Mouse (Mus musculus) liver, adult 2 months (tissue): ENCODE data around the gene Ttc37. TPM values are rescaled to one million over a fixed set of nuclear protein-coding genes. Genes with fewer than 3 reads are reported as not detected.

Experiments used
- DNase-seq: peaks from one replicate; pipeline ENCODE4 v3.0.0-alpha.2; 2011; ENCODE audit warnings: low read depth, low spot score; ENCODE audit errors: extremely low read depth
- H3K27ac ChIP-seq: fragments of 200-500 bp; replicated peaks from 2 replicates; pipeline ENCODE4 v1.5.1; 2012; ENCODE audit warnings: low read depth, mild to moderate bottlenecking, control low read depth, inconsistent platforms, low read length; ENCODE audit not compliant: insufficient read depth
- H3K27me3 ChIP-seq: fragments of 200-500 bp; 2 replicates; pipeline ENCODE4 v1.6.1; 2012; ENCODE audit warnings: mild to moderate bottlenecking, moderate library complexity, low read length, inconsistent platforms; ENCODE audit not compliant: control insufficient read depth, insufficient read depth
- H3K36me3 ChIP-seq: fragments of 200-500 bp; 2 replicates; pipeline ENCODE4 v1.6.1; 2012; ENCODE audit warnings: low read length, inconsistent platforms; ENCODE audit not compliant: control insufficient read depth, insufficient read depth
- H3K4me1 ChIP-seq: fragments of 200-500 bp; 2 replicates; pipeline ENCODE4 v1.6.1; 2011; ENCODE audit warnings: low read length; ENCODE audit not compliant: control insufficient read depth, insufficient read depth
- H3K4me3 ChIP-seq: fragments of 200-500 bp; 2 replicates; pipeline ENCODE4 v1.5.1; 2011; ENCODE audit warnings: low read depth, mild to moderate bottlenecking, control low read depth, low read length, moderate library complexity; ENCODE audit not compliant: insufficient read depth
- H3K79me2 ChIP-seq: fragments of 200-500 bp; 2 replicates; pipeline ENCODE4 v1.6.1; 2012; ENCODE audit warnings: inconsistent platforms, mild to moderate bottlenecking, low read length, moderate library complexity; ENCODE audit not compliant: control insufficient read depth, insufficient read depth
- H3K9ac ChIP-seq: fragments of 200-500 bp; 2 replicates; pipeline ENCODE4 v1.6.1; 2012; ENCODE audit warnings: low read depth, mild to moderate bottlenecking, control low read depth, inconsistent platforms, low read length
- CTCF ChIP-seq: fragments of 200-500 bp; IDR thresholded peaks from 2 replicates; pipeline ENCODE4 v1.5.1; 2011; ENCODE audit warnings: low read depth, low read length, control low read depth
- POLR2A ChIP-seq: fragments of 200-500 bp; IDR thresholded peaks from 2 replicates; pipeline ENCODE4 v1.6.1; 2011; ENCODE audit warnings: low read length, control low read depth; ENCODE audit not compliant: insufficient read depth; ENCODE audit errors: extremely low read depth
- WGBS: fragments of 180-500 bp; shearing (Covaris S2); methylation state at CpG from one replicate; pipeline ENCODE4 v1.1.7; 2018; 5-methylcytosine and 5-hydroxymethylcytosine counted together
- polyA plus RNA-seq: library from polyadenylated mRNA; depleted of rRNA; stranded (reverse); fragments of >200 nt; gene quantifications from 2 replicates; pipeline ENCODE4 v1.2.3, GENCODE M21; 2012
- total RNA-seq: library from RNA; depleted of rRNA; stranded (reverse); fragments of >200 nt; gene quantifications from 2 replicates; pipeline ENCODE4 v1.2.3, GENCODE M21; 2014

The Ttc37 gene
- total and polyA plus RNA-seq, 2 experiments = 4.8 to 14.5 TPM

- H3K27ac ChIP-seq = peak overlapping the region; percentile 73
- H3K4me3 ChIP-seq = peak overlapping the region; percentile 84
- H3K36me3 ChIP-seq = no peaks in the 10 kb centered on the region; the same call in 1 of the 2 replicates
- no peaks in the 10 kb centered on the region for H3K27me3 ChIP-seq
- DNase-seq = peak; percentile 71
- H3K9ac ChIP-seq = peak overlapping the region; percentile 78
- 1% methylated on average over 16 of the region's 16 CpGs for WGBS
- peaks cover 5% of the 10 kb centered on the region; the same call in 1 of the 2 replicates for H3K79me2 ChIP-seq
- peaks cover 5% of the 10 kb centered on the region for H3K4me1 ChIP-seq
- TF ChIP-seq POLR2A (no peak), CTCF (no peak)
Observed at GRCm38 (mm10) chr13:76098116-76098492, 430 bp upstream of the Ttc37 start.

GRCm38 (mm10) chr13:76101989-76102388 is 3.5 kb downstream of the Ttc37 start:
- peaks cover 5% of the 10 kb centered on the region for H3K4me1 ChIP-seq
- peaks cover 7% of the 10 kb centered on the region for H3K36me3 ChIP-seq
- TF ChIP-seq POLR2A (no peak), CTCF (no peak)
- H3K9ac ChIP-seq = no peak overlapping the region
- DNase-seq = no peak
- no peaks in the 10 kb centered on the region for H3K27me3 ChIP-seq
- H3K27ac ChIP-seq = no peak overlapping the region
- H3K79me2 ChIP-seq = peaks cover 5% of the 10 kb centered on the region; the same call in 1 of the 2 replicates
- no peak overlapping the region for H3K4me3 ChIP-seq
- over 99% methylated on average over 2 of the region's 2 CpGs for WGBS

- Histone ChIP-seq H3K4me1 (0 out of 2 replicates have a peak, but pooled peaks cover 3% of the 10 kb centered on the region), H3K9ac (no peak overlapping the region), H3K36me3 (peaks cover 45% of the 10 kb centered on the region), H3K27ac (no peak overlapping the region), H3K79me2 (no peaks in the 10 kb centered on the region), H3K4me3 (no peak overlapping the region), H3K27me3 (no peaks in the 10 kb centered on the region)
- TF ChIP-seq POLR2A (no peak), CTCF (no peak)
- WGBS = 51% methylated on average over 18 of the region's 18 CpGs
- peak; percentile 31 for DNase-seq
Observed at GRCm38 (mm10) chr13:76109069-76109824, 10.7 kb downstream of the Ttc37 start.

DNA sequence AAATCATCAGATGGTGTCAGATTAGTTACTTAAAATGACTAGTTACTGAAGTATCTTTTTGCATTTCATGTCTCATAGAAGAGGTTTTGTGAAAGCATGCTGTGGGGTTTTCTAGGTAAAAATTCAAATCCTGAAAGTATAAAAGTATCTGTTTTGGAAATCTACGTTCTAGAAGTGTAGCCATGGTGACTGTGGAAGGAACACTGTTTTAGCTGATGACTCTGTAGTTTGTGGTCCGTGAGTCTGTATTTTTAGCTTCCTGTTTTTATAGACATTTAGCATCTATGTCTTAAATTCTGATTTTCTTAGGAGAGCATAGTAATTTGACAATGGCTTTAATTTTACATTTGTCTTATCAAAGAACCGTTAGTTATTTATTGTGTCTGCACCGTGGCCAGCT is 30.3 kb downstream of the Ttc37 start:
- peaks cover 50% of the 10 kb centered on the region for H3K36me3 ChIP-seq
- no peak overlapping the region for H3K4me3 ChIP-seq
- no peaks in the 10 kb centered on the region for H3K79me2 ChIP-seq

DNA sequence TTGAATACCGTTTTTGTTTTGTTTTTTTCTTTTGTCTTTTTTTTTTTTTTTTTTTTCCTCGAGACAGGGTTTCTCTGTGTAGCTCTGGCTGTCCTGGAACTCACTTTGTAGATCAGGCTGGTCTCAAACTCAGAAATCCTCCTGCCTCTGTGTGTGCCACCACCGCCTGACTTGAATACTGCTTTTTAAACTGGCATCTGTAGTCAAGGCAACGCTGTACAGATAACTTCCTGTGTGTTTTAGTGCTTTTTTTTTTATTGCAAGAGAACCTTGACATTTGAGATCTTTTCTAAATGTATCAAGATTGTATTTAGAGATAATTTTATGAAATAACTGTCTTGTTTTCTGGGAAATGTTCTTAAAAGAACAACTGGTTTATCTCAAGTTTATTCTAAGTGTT is 33.9 kb downstream of the Ttc37 start:
- Histone ChIP-seq H3K36me3 (peaks cover 51% of the 10 kb centered on the region), H3K27ac (no peak overlapping the region)
- WGBS = 88% methylated on average over 4 of the region's 4 CpGs

More for the DNA sequence above, 30.3 kb downstream of the Ttc37 start:
- 91% methylated on average over 4 of the region's 4 CpGs for WGBS
- DNase-seq = no peak
- H3K27ac ChIP-seq = no peak overlapping the region
- no peak for TF ChIP-seq CTCF
- no peak for TF ChIP-seq POLR2A
- H3K27me3 ChIP-seq = no peaks in the 10 kb centered on the region
- no peaks in the 10 kb centered on the region for H3K4me1 ChIP-seq
- no peak overlapping the region for H3K9ac ChIP-seq

GRCm38 (mm10) chr13:76138862-76139261 is 40.3 kb downstream of the Ttc37 start:
- Histone ChIP-seq H3K79me2 (no peaks in the 10 kb centered on the region), H3K27me3 (no peaks in the 10 kb centered on the region), H3K4me3 (no peak overlapping the region), H3K27ac (no peak overlapping the region), H3K36me3 (peaks cover 49% of the 10 kb centered on the region), H3K4me1 (no peaks in the 10 kb centered on the region), H3K9ac (no peak overlapping the region)
- DNase-seq = no peak
- WGBS = 82% methylated on average over 3 of the region's 3 CpGs
- TF ChIP-seq CTCF = no peak
- no peak for TF ChIP-seq POLR2A

More for the DNA sequence above, 33.9 kb downstream of the Ttc37 start:
- TF ChIP-seq POLR2A (no peak), CTCF (no peak)
- Histone ChIP-seq H3K27me3 (no peaks in the 10 kb centered on the region), H3K79me2 (no peaks in the 10 kb centered on the region), H3K9ac (no peak overlapping the region), H3K4me3 (no peak overlapping the region), H3K4me1 (no peaks in the 10 kb centered on the region)
- no peak for DNase-seq
